Mouse (Mus musculus) C2C12 (cell line): ENCODE results near the gene Wdr25.

Source experiments
- CEBPB ChIP-seq: IDR thresholded peaks from one replicate; pipeline ENCODE4 v1.6.1; 2011; ENCODE audit warnings: low read depth, mild to moderate bottlenecking, control low read depth, moderate library complexity
- CTCF ChIP-seq: IDR thresholded peaks from one replicate; pipeline ENCODE4 v1.5.1; 2011; ENCODE audit not compliant: control insufficient read depth, insufficient read depth, insufficient read length
- FOSL1 ChIP-seq: IDR thresholded peaks from one replicate; pipeline ENCODE4 v1.8.0; 2011; ENCODE audit warnings: mild to moderate bottlenecking, low read length; ENCODE audit not compliant: poor library complexity, insufficient read depth, severe bottlenecking
- MAX ChIP-seq: IDR thresholded peaks from one replicate; pipeline ENCODE4 v1.6.1; 2011; ENCODE audit warnings: mild to moderate bottlenecking, control low read depth
- MYOD1 ChIP-seq: IDR thresholded peaks from one replicate; pipeline ENCODE4 v1.6.1; 2011; ENCODE audit warnings: low read depth; ENCODE audit not compliant: control insufficient read depth, insufficient read length
- MYOG ChIP-seq: IDR thresholded peaks from one replicate; pipeline ENCODE4 v1.6.1; 2011; ENCODE audit not compliant: control insufficient read depth, insufficient read length; ENCODE audit errors: extremely low read depth
- USF1 ChIP-seq: IDR thresholded peaks from one replicate; pipeline ENCODE4 v1.6.1; 2011; ENCODE audit warnings: low read depth, mild to moderate bottlenecking, control low read depth, moderate library complexity

- TF ChIP-seq CTCF (no peak), MAX (no peak), USF1 (no peak), FOSL1 (no peak), MYOD1 (no peak), CEBPB (no peak), MYOG (no peak)
Measured at GRCm38 (mm10) chr12:108869575-108869974, 23.9 kb upstream of the Wdr25 start.
